Mouse (Mus musculus) forebrain, embryonic 13.5 days (tissue): ENCODE results near the gene Meaf6. TPM values are rescaled to one million over a fixed set of nuclear protein-coding genes. Genes with fewer than 3 reads are reported as not detected.

Experiments
- ATAC-seq: fragments of 200-750 bp; cut with Nextera tagmentation; 2 replicates; pipeline ENCODE4 v1.8.0; 2017
- H3K27ac ChIP-seq: fragments of 300-500 bp; sonication (generic); 2 replicates; pipeline ENCODE4 v1.5.1; 2015; ENCODE audit warnings: inconsistent platforms, mild to moderate bottlenecking, moderate library complexity
- H3K27me3 ChIP-seq: fragments of 300-500 bp; sonication (generic); 2 replicates; pipeline ENCODE4 v1.6.1; 2015; ENCODE audit warnings: mild to moderate bottlenecking, inconsistent platforms
- H3K36me3 ChIP-seq: fragments of 300-500 bp; sonication (generic); 2 replicates; pipeline ENCODE4 v1.6.1; 2015; ENCODE audit warnings: mild to moderate bottlenecking, inconsistent platforms; ENCODE audit not compliant: poor library complexity, severe bottlenecking
- H3K4me1 ChIP-seq: fragments of 300-500 bp; sonication (generic); 2 replicates; pipeline ENCODE4 v1.6.1; 2015; ENCODE audit warnings: inconsistent platforms
- H3K4me2 ChIP-seq: fragments of 300-500 bp; sonication (generic); 2 replicates; pipeline ENCODE4 v1.6.1; 2015; ENCODE audit warnings: inconsistent platforms, mild to moderate bottlenecking, moderate library complexity
- H3K4me3 ChIP-seq: fragments of 300-500 bp; sonication (generic); 2 replicates; pipeline ENCODE4 v1.5.1; 2015; ENCODE audit warnings: mild to moderate bottlenecking, inconsistent platforms
- H3K9ac ChIP-seq: fragments of 300-500 bp; sonication (generic); 2 replicates; pipeline ENCODE4 v1.6.1; 2015; ENCODE audit warnings: mild to moderate bottlenecking, inconsistent platforms
- H3K9me3 ChIP-seq: fragments of 300-500 bp; sonication (generic); replicated peaks from 2 replicates; pipeline ENCODE4 v1.6.1; 2016; ENCODE audit warnings: inconsistent platforms
- WGBS: fragments of 180-500 bp; shearing (Covaris S2); methylation state at CpG from one replicate; pipeline ENCODE4 v1.1.7; 2015; 5-methylcytosine and 5-hydroxymethylcytosine counted together
- polyA plus RNA-seq: library from polyadenylated mRNA; unstranded; fragments of >200 nt; fragmentation: Nextera tagmentation; extraction: Ambion mirVana; gene quantifications from 2 replicates; pipeline ENCODE4 v1.2.1, GENCODE M21; 2015

Gene Meaf6
- polyA plus RNA-seq, 1 experiment from 2014 or later: 148 TPM

DNA sequence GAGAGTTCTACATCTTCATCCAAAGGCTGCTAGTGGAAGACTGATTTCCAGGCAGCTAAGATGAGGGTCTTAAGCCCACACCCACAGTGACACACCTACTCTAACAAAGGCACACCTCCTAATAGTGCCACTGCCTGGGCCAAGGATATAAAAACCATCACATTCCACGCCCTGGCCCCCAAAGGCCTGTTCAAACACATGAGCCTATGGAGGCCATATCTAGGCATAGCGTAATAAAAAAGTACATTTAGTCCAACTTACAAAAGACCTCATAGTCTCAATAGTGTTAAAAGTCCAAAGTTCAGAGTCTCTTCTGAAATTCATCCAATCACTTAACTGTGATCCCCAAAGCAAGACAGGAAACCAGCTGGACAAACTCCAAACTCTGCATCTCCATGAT, 6.2 kb upstream of the Meaf6 start:
- no peak overlapping the region for H3K27ac ChIP-seq
- H3K27me3 ChIP-seq: no peaks in the 10 kb centered on the region
- H3K9me3 ChIP-seq: no peaks in the 10 kb centered on the region
- no peak overlapping the region for H3K9ac ChIP-seq
- peaks cover 50% of the 10 kb centered on the region for H3K36me3 ChIP-seq
- H3K4me1 ChIP-seq: peaks cover under 1% of the 10 kb centered on the region; the same call in 1 of the 2 replicates
- no peak overlapping the region for H3K4me3 ChIP-seq
- no peak for ATAC-seq
- 98% methylated on average over 2 of the region's 2 CpGs for WGBS
- H3K4me2 ChIP-seq: no peak overlapping the region

DNA sequence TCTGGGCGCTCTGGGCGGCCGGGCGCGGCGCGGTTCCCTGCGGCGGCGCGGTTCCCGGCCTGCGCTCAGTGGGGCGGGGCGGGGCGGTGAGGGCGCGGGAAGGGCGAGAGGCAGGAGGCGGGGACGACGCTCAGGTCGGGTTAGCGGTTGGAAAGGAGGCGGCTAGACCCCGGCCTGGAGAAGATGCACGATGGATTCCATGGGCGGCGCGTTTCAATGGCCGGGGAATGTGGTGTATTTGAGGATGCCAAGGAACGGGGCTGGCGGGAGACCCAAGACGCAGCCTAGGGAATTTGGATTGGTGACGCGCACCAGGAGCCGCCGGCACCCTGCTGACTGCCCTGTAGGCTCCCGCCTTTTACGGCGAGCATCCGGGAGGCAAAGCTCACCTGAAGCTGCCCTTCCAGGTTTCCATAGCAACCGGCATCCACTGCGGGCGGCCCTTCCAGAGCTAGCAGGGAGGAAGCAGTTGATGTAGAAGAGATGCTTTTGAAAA, 460 bp downstream of the Meaf6 start:
- peak; percentile 88 for ATAC-seq
- WGBS: under 1% methylated on average over 34 of the region's 45 CpGs
- Histone ChIP-seq H3K4me3 (peak overlapping the region; percentile 90), H3K27me3 (no peaks in the 10 kb centered on the region), H3K27ac (peak overlapping the region; percentile 98), H3K36me3 (peaks cover 45% of the 10 kb centered on the region), H3K9me3 (no peaks in the 10 kb centered on the region), H3K4me2 (peak overlapping the region; percentile 85), H3K9ac (peak overlapping the region; percentile 93), H3K4me1 (peaks cover 24% of the 10 kb centered on the region)

DNA sequence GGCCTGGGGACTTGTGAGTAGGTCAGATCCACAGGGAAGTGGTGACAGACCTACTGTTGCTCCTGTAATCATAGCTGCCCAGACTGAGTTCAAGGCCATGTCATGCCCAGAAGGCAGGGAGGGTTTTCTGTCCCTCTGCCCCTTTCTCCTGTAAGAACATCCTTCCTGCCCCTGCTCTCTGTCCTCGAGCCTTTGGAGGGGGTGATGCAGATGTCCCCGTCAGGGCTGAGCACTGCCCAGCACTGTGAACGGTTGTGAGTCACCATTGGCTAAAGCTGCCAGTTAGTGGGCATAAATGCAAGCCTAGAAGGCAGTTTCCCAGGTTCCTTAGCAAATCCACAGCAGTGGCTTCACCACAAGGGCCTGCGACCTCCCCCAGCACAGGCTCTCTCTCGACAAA, 8.1 kb downstream of the Meaf6 start:
- Histone ChIP-seq H3K27ac (no peak overlapping the region), H3K9me3 (no peaks in the 10 kb centered on the region), H3K9ac (no peak overlapping the region), H3K4me1 (no peaks in the 10 kb centered on the region), H3K27me3 (no peaks in the 10 kb centered on the region), H3K4me2 (no peak overlapping the region), H3K4me3 (no peak overlapping the region), H3K36me3 (peaks cover 66% of the 10 kb centered on the region)
- no peak for ATAC-seq
- WGBS: 93% methylated on average over 5 of the region's 5 CpGs

DNA sequence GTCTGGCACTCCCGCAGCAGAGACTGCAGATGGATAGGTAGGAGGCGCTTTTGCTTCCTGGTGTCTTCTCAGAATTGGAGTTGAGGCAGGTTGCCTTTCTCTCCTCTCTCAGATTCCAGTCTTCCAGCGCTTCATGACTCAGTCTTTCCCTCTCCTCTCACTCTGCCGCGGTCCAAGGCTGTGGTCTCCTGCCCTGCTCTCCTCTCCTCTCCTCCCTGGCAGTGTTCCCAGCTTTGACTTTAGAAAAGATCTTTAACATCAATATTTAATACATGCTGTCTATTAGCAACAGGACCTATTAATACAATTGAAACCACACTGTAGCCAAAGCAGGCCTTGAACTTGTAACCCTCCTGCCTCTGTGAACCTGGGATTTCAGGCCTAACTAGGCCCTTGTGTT, 11.1 kb downstream of the Meaf6 start:
- Histone ChIP-seq H3K9ac (no peak overlapping the region), H3K4me2 (no peak overlapping the region), H3K27me3 (no peaks in the 10 kb centered on the region), H3K4me3 (no peak overlapping the region), H3K9me3 (no peaks in the 10 kb centered on the region), H3K4me1 (no peaks in the 10 kb centered on the region), H3K36me3 (peaks cover 42% of the 10 kb centered on the region), H3K27ac (no peak overlapping the region)
- 95% methylated on average over 5 of the region's 5 CpGs for WGBS
- no peak for ATAC-seq

DNA sequence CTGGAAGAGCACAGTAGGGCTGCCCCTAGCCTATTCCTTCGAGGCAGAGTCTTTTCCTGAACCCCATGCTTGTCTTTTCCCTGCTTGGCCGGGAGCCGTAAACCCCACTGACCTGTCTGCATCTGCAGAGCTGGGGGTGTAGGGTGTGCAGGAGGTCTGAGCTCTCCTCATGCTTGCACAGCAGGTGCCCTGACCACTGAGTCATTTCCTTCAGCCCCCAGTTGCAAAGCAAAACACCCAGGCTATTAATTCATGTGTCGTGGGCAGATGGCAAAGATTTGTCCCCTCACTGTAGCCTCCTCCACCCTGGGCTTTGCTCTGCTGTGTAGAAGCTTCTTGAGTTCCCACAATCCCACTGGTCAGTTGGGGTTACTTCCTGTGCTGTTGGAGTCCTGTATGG, 12.5 kb downstream of the Meaf6 start:
- no peak for ATAC-seq
- Histone ChIP-seq H3K4me1 (no peaks in the 10 kb centered on the region), H3K27ac (no peak overlapping the region), H3K4me3 (no peak overlapping the region), H3K9ac (no peak overlapping the region), H3K36me3 (peaks cover 31% of the 10 kb centered on the region), H3K9me3 (no peaks in the 10 kb centered on the region), H3K4me2 (no peak overlapping the region), H3K27me3 (no peaks in the 10 kb centered on the region)
- 86% methylated on average over 4 of the region's 4 CpGs for WGBS

DNA sequence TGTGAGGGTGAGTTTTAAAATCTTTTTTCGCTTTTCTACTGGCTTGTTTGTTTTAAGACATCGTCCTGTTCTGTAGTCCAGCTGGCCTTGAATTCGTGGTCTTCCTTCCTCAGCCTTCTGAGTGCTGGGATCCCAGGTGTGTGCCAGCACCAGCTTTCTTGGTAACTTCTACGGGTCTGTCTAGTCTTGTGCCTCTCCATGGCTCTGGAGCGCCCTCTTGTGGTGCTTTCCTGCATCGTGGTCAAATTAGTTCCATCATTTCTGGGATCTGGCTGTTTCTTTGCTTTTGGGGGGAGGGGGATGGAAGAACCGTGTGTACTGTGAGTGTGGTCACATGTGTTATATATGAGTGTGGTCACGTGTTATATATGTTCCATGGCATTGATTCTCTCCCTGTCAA, 14.5 kb downstream of the Meaf6 start:
- Histone ChIP-seq H3K9me3 (no peaks in the 10 kb centered on the region), H3K4me2 (no peak overlapping the region), H3K36me3 (peaks cover 31% of the 10 kb centered on the region), H3K4me1 (no peaks in the 10 kb centered on the region), H3K27ac (no peak overlapping the region), H3K4me3 (no peak overlapping the region), H3K9ac (no peak overlapping the region), H3K27me3 (no peaks in the 10 kb centered on the region)
- 0 out of 2 replicates have a peak, but pooled peaks have one; percentile 53 for ATAC-seq
- 11% methylated on average over 8 of the region's 8 CpGs for WGBS

DNA sequence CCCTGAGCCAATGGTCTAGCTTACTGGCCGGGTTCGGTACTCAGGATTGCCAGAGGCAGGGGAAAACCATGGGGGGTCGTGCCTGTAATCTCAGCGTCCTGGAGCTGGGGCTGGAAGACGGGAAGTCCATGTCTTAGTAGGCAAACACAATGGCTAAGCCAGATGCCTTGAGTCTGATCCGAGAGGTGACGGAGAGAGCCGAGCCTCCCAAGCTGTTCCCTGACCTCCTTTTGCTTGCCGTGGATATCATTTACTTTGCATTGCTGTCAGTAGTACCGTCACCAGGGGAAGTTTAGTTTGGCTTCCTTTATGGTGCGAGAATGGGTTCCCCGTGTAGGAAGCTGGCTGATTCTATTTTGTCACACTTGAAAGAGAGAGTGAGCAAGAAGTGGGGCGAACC, 16.4 kb downstream of the Meaf6 start:
- ATAC-seq: no peak
- WGBS: 72% methylated on average over 13 of the region's 13 CpGs
- Histone ChIP-seq H3K36me3 (peaks cover 40% of the 10 kb centered on the region), H3K27ac (no peak overlapping the region), H3K9me3 (no peaks in the 10 kb centered on the region), H3K27me3 (no peaks in the 10 kb centered on the region), H3K4me3 (no peak overlapping the region), H3K4me1 (no peaks in the 10 kb centered on the region), H3K4me2 (no peak overlapping the region), H3K9ac (no peak overlapping the region)

DNA sequence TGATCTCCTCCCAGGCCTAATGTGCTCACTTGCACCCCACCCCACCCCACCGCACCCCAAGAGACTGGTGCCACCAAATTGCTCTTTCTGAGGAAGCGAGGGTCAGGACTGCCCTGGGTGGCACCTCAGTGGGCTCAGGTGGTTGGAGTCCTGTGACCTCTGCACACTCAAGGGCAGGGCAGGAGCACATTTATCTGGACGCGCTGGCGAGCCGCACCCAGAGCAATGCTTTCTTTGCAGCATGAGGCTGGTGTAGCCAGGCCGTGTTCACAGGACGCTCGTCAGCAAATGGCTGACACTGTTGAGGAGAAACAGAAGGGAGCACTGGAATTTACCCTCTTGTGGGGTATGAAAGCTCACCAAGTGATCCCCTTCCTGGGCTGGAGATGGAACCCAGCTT, 20.4 kb downstream of the Meaf6 start:
- Histone ChIP-seq H3K4me3 (no peak overlapping the region), H3K9ac (no peak overlapping the region), H3K4me1 (no peaks in the 10 kb centered on the region), H3K36me3 (peaks cover 64% of the 10 kb centered on the region), H3K4me2 (no peak overlapping the region), H3K27me3 (no peaks in the 10 kb centered on the region), H3K27ac (no peak overlapping the region), H3K9me3 (no peaks in the 10 kb centered on the region)
- ATAC-seq: no peak
- 94% methylated on average over 9 of the region's 9 CpGs for WGBS

DNA sequence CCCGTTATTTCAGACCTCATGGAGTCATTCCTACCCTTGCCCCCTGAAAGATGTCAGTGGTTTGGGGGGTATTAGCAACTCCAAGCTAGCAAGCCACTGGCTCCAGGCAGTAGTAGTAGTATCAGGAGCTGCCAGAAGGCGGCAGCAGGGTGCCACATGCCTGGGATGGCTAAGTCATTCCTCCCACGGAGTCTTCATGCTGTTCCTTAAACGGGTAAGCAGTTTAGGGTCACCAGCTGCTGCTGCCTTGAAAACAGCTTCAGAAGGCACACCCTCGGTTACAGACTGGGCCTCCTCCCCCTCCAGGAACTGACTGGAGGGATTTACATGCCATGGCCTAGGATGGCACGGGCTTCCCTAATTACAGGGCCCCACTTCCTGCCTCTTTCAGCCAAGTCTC, 29.7 kb downstream of the Meaf6 start:
- Histone ChIP-seq H3K4me3 (no peak overlapping the region), H3K36me3 (peaks cover 24% of the 10 kb centered on the region), H3K27me3 (no peaks in the 10 kb centered on the region), H3K4me2 (no peak overlapping the region), H3K4me1 (peaks cover 19% of the 10 kb centered on the region), H3K27ac (no peak overlapping the region), H3K9me3 (no peaks in the 10 kb centered on the region), H3K9ac (peak overlapping the region; percentile 28; the same call in 1 of the 2 replicates)
- 9% methylated on average over 6 of the region's 6 CpGs for WGBS
- ATAC-seq: peak; percentile 61

DNA sequence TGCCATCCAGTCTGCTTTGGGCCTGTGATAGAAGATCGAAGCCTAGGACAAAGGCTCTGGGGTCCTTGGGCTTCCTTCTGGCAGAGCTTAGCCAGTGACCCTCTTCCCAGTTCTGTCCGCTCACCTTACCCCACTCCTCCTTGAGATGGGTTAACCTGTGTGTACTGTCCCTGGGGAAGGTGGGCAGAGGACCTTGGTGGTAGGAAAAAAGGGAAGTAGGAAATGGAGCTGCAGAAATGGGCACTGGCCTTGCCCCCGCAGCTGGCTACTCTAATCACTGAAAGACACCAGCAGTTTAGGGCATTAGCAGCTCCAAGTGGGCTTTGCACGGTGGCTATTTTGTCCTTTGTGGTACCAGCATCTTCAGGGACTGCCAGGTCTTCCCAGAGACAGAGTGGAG, 30.1 kb downstream of the Meaf6 start:
- Histone ChIP-seq H3K9me3 (no peaks in the 10 kb centered on the region), H3K27ac (no peak overlapping the region), H3K4me2 (no peak overlapping the region), H3K4me1 (peaks cover 19% of the 10 kb centered on the region), H3K9ac (peak overlapping the region; percentile 28; the same call in 1 of the 2 replicates), H3K36me3 (peaks cover 20% of the 10 kb centered on the region), H3K4me3 (no peak overlapping the region), H3K27me3 (no peaks in the 10 kb centered on the region)
- WGBS: 79% methylated on average over 4 of the region's 4 CpGs
- ATAC-seq: no peak

DNA sequence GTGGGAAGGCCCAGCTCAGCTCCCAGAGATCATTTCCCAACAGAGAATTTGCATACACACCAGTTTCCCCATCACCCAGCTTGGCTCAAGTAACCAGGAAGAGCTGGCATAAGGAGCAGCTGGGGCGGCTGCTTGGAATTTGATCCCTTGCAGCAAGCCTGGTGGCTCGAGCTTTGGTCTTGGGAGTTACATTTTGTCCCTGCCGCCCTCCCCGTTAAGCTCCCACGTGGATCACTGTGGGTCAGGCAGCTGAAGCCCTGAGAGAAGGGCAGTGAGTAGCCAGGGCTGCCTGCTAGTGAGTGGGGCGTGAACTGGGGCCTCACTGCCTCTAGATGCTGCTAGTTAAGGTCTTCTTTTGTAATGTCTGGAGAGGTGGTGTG, 30.8 kb downstream of the Meaf6 start:
- 44% methylated on average over 6 of the region's 6 CpGs for WGBS
- no peaks in the 10 kb centered on the region for H3K27me3 ChIP-seq
- peaks cover 19% of the 10 kb centered on the region for H3K4me1 ChIP-seq
- H3K9ac ChIP-seq: no peak overlapping the region
- no peaks in the 10 kb centered on the region for H3K9me3 ChIP-seq
- H3K4me3 ChIP-seq: no peak overlapping the region
- ATAC-seq: no peak
- H3K4me2 ChIP-seq: no peak overlapping the region
- peak overlapping the region; percentile 20; the same call in 1 of the 2 replicates for H3K27ac ChIP-seq
- peaks cover 14% of the 10 kb centered on the region for H3K36me3 ChIP-seq

DNA sequence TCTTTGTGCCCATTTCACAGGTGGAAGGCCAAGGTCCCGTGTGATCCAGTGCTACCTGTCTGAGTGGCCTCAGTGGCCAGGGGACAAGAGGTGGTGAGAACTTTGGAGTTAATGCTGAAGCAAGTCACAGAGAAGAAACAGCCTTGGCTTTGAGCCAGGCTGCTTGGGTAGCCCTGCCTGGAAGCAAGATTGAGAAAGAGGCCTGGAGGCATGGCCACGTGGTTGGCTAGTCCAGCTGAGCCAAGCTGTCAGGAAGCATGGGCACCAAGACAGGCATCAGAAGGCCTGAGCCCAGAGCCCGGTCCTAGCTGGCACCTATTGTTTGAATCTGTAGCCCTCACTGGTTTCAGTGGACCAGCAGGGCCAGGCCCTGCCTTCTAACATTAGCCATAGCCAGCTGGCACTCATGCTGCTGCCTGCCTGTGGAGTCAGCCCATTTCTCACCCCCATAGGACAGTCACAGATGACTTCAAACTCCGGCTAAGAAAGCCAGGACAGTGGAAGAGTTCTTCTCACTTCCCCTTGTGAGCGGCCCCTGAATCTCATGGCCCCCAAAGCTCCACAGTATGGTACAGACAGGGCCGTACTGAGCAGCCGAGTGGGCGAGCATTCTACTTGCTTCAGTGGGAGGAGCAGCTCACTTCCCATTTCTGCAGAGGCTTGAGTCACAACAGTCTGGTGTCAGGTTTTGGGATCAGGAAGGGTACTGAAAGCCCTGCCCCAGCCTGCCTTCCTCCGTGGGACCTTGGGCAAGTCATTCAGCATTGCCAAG, 31.3 kb downstream of the Meaf6 start:
- Histone ChIP-seq H3K36me3 (peaks cover 9% of the 10 kb centered on the region), H3K4me2 (no peak overlapping the region), H3K9me3 (no peaks in the 10 kb centered on the region), H3K4me1 (peaks cover 19% of the 10 kb centered on the region), H3K27ac (peak overlapping the region; percentile 20; the same call in 1 of the 2 replicates), H3K27me3 (no peaks in the 10 kb centered on the region), H3K4me3 (no peak overlapping the region), H3K9ac (no peak overlapping the region)
- 69% methylated on average over 9 of the region's 9 CpGs for WGBS
- ATAC-seq: no peak

DNA sequence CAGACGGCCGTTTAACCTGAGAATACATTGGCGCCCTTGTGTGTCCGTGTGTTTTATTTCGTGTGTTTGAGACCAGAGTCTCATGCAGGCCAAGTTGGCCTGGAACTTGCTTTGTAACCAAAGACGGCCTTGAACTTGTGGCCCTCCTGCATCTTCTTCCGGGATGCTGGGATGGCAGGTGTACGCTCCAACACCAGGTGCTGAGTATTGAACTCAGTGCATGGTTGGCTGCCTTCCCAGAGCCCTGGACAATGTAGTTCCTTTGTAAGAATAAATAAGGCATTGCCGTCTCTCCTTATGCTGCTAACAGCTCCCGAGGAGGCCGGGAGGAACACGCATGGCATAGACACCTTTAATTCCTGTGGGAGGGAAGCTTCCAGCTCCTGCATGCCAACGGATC, 32.0 kb downstream of the Meaf6 start:
- no peak for ATAC-seq
- 71% methylated on average over 13 of the region's 13 CpGs for WGBS
- Histone ChIP-seq H3K27ac (no peak overlapping the region), H3K27me3 (no peaks in the 10 kb centered on the region), H3K4me2 (no peak overlapping the region), H3K4me1 (peaks cover 19% of the 10 kb centered on the region), H3K9ac (no peak overlapping the region), H3K4me3 (no peak overlapping the region), H3K36me3 (peaks cover 2% of the 10 kb centered on the region; the same call in 1 of the 2 replicates), H3K9me3 (no peaks in the 10 kb centered on the region)
